Mouse (Mus musculus) liver, embryonic 12.5 days (tissue): Measurements from ENCODE around the gene Gatb. TPM values are rescaled to one million over a fixed set of nuclear protein-coding genes. Genes with fewer than 3 reads are reported as not detected.

Experiments
- ATAC-seq: fragments of 200-750 bp; cut with Nextera tagmentation; 2 replicates; pipeline ENCODE4 v1.8.0; 2017; ENCODE audit warnings: moderate number of reproducible peaks, mild to moderate bottlenecking, moderate library complexity
- H3K27ac ChIP-seq: fragments of 300-500 bp; sonication (generic); 2 replicates; pipeline ENCODE4 v1.5.1; 2016; ENCODE audit warnings: mild to moderate bottlenecking
- H3K27me3 ChIP-seq: fragments of 300-500 bp; sonication (generic); replicated peaks from 2 replicates; pipeline ENCODE4 v1.6.1; 2016; ENCODE audit warnings: mild to moderate bottlenecking, moderate library complexity
- H3K36me3 ChIP-seq: fragments of 300-500 bp; sonication (generic); 2 replicates; pipeline ENCODE4 v1.6.1; 2016; ENCODE audit warnings: mild to moderate bottlenecking, moderate library complexity
- H3K4me1 ChIP-seq: fragments of 300-500 bp; sonication (generic); 2 replicates; pipeline ENCODE4 v1.6.1; 2016
- H3K4me2 ChIP-seq: fragments of 300-500 bp; sonication (generic); 2 replicates; pipeline ENCODE4 v1.6.1; 2016; ENCODE audit warnings: mild to moderate bottlenecking, moderate library complexity
- H3K4me3 ChIP-seq: fragments of 300-500 bp; sonication (generic); 2 replicates; pipeline ENCODE4 v1.5.1; 2016; ENCODE audit warnings: mild to moderate bottlenecking, moderate library complexity
- H3K9ac ChIP-seq: fragments of 300-500 bp; sonication (generic); 2 replicates; pipeline ENCODE4 v1.6.1; 2016; ENCODE audit warnings: mild to moderate bottlenecking, moderate library complexity
- H3K9me3 ChIP-seq: fragments of 300-500 bp; sonication (generic); replicated peaks from 2 replicates; pipeline ENCODE4 v1.6.1; 2016; ENCODE audit warnings: mild to moderate bottlenecking, moderate library complexity
- WGBS: fragments of 180-500 bp; shearing (Covaris S2); methylation state at CpG from one replicate; pipeline ENCODE4 v1.1.7; 2016; ENCODE audit not compliant: insufficient replicate concordance; 5-methylcytosine and 5-hydroxymethylcytosine counted together
- polyA plus RNA-seq: library from polyadenylated mRNA; unstranded; fragments of >200 nt; fragmentation: Nextera tagmentation; extraction: Ambion mirVana; gene quantifications from 2 replicates; pipeline ENCODE4 v1.2.1, GENCODE M21; 2016

The Gatb gene
- polyA plus RNA-seq, 1 experiment from 2014 or later: 24.5 TPM

GRCm38 (mm10) chr3:85601841-85602305 lies 28.0 kb downstream of the Gatb start:
- ATAC-seq: no peak
- Histone ChIP-seq H3K4me2 (no peak overlapping the region), H3K27me3 (no peaks in the 10 kb centered on the region), H3K9ac (no peak overlapping the region), H3K36me3 (peaks cover 13% of the 10 kb centered on the region), H3K9me3 (no peaks in the 10 kb centered on the region), H3K4me3 (no peak overlapping the region), H3K4me1 (no peaks in the 10 kb centered on the region), H3K27ac (no peak overlapping the region)
- WGBS: 52% methylated on average over 3 of the region's 3 CpGs

- Histone ChIP-seq H3K4me1 (no peaks in the 10 kb centered on the region), H3K27me3 (no peaks in the 10 kb centered on the region), H3K27ac (no peak overlapping the region), H3K36me3 (peaks cover 14% of the 10 kb centered on the region), H3K4me3 (no peak overlapping the region), H3K4me2 (no peak overlapping the region), H3K9me3 (no peaks in the 10 kb centered on the region), H3K9ac (no peak overlapping the region)
- 83% methylated on average over 1 of the region's 1 CpGs for WGBS
- ATAC-seq: no peak
Measured at GRCm38 (mm10) chr3:85603811-85604210, 29.9 kb downstream of the Gatb start.

GRCm38 (mm10) chr3:85606912-85607311 lies 33.0 kb downstream of the Gatb start:
- Histone ChIP-seq H3K4me3 (no peak overlapping the region), H3K27me3 (no peaks in the 10 kb centered on the region), H3K27ac (no peak overlapping the region), H3K9me3 (no peaks in the 10 kb centered on the region), H3K4me2 (no peak overlapping the region), H3K9ac (no peak overlapping the region), H3K36me3 (peaks cover 14% of the 10 kb centered on the region), H3K4me1 (no peaks in the 10 kb centered on the region)
- no peak for ATAC-seq
- WGBS: 73% methylated on average over 3 of the region's 3 CpGs

- no peak overlapping the region for H3K9ac ChIP-seq
- H3K4me2 ChIP-seq: no peak overlapping the region
- no peaks in the 10 kb centered on the region for H3K9me3 ChIP-seq
- no peaks in the 10 kb centered on the region for H3K27me3 ChIP-seq
- H3K27ac ChIP-seq: no peak overlapping the region
- no peak for ATAC-seq
- 75% methylated on average over 2 of the region's 2 CpGs for WGBS
- peaks cover 14% of the 10 kb centered on the region for H3K36me3 ChIP-seq
- H3K4me3 ChIP-seq: no peak overlapping the region
- no peaks in the 10 kb centered on the region for H3K4me1 ChIP-seq
Measured at GRCm38 (mm10) chr3:85607753-85608152, 33.8 kb downstream of the Gatb start.

- H3K9ac ChIP-seq: no peak overlapping the region
- peaks cover 12% of the 10 kb centered on the region; the same call in 1 of the 2 replicates for H3K4me1 ChIP-seq
- H3K4me3 ChIP-seq: no peak overlapping the region
- WGBS: 35% methylated on average over 1 of the region's 1 CpGs
- no peaks in the 10 kb centered on the region for H3K9me3 ChIP-seq
- no peak overlapping the region for H3K27ac ChIP-seq
- no peak overlapping the region for H3K4me2 ChIP-seq
- peak; percentile 72 for ATAC-seq
- peaks cover 39% of the 10 kb centered on the region for H3K36me3 ChIP-seq
- H3K27me3 ChIP-seq: no peaks in the 10 kb centered on the region
Measured at GRCm38 (mm10) chr3:85616389-85616788, 42.5 kb downstream of the Gatb start.

GRCm38 (mm10) chr3:85618885-85619284 lies 45.0 kb downstream of the Gatb start:
- H3K4me3 ChIP-seq: no peak overlapping the region
- H3K4me2 ChIP-seq: no peak overlapping the region
- peaks cover 41% of the 10 kb centered on the region for H3K36me3 ChIP-seq
- H3K4me1 ChIP-seq: peaks cover 12% of the 10 kb centered on the region; the same call in 1 of the 2 replicates
- no peak overlapping the region for H3K9ac ChIP-seq
- no peak overlapping the region for H3K27ac ChIP-seq
- H3K27me3 ChIP-seq: no peaks in the 10 kb centered on the region
- WGBS: 82% methylated on average over 6 of the region's 6 CpGs
- no peaks in the 10 kb centered on the region for H3K9me3 ChIP-seq
- no peak for ATAC-seq

GRCm38 (mm10) chr3:85619345-85619744 lies 45.4 kb downstream of the Gatb start:
- 76% methylated on average over 5 of the region's 5 CpGs for WGBS

GRCm38 (mm10) chr3:85619751-85620150 lies 45.8 kb downstream of the Gatb start:
- Histone ChIP-seq H3K4me3 (no peak overlapping the region), H3K4me2 (no peak overlapping the region), H3K9ac (no peak overlapping the region), H3K27me3 (no peaks in the 10 kb centered on the region), H3K9me3 (no peaks in the 10 kb centered on the region), H3K36me3 (peaks cover 41% of the 10 kb centered on the region), H3K27ac (no peak overlapping the region), H3K4me1 (peaks cover 12% of the 10 kb centered on the region; the same call in 1 of the 2 replicates)
- ATAC-seq: no peak
- WGBS: 95% methylated on average over 1 of the region's 1 CpGs

More at GRCm38 (mm10) chr3:85619345-85619744, 45.4 kb downstream of the Gatb start:
- no peaks in the 10 kb centered on the region for H3K27me3 ChIP-seq
- H3K4me1 ChIP-seq: peaks cover 12% of the 10 kb centered on the region; the same call in 1 of the 2 replicates
- no peaks in the 10 kb centered on the region for H3K9me3 ChIP-seq
- ATAC-seq: no peak
- no peak overlapping the region for H3K27ac ChIP-seq
- H3K4me2 ChIP-seq: no peak overlapping the region
- H3K9ac ChIP-seq: no peak overlapping the region
- H3K4me3 ChIP-seq: no peak overlapping the region
- peaks cover 41% of the 10 kb centered on the region for H3K36me3 ChIP-seq

- WGBS: 89% methylated on average over 4 of the region's 4 CpGs
- no peak for ATAC-seq
- Histone ChIP-seq H3K27ac (no peak overlapping the region), H3K4me1 (no peaks in the 10 kb centered on the region), H3K36me3 (peaks cover 4% of the 10 kb centered on the region; the same call in 1 of the 2 replicates), H3K4me2 (no peak overlapping the region), H3K27me3 (no peaks in the 10 kb centered on the region), H3K9me3 (no peaks in the 10 kb centered on the region), H3K4me3 (no peak overlapping the region), H3K9ac (no peak overlapping the region)
Measured at GRCm38 (mm10) chr3:85629895-85630510, 56.1 kb downstream of the Gatb start.

GRCm38 (mm10) chr3:85633733-85634132 lies 59.8 kb downstream of the Gatb start:
- Histone ChIP-seq H3K9ac (no peak overlapping the region), H3K4me2 (no peak overlapping the region), H3K27me3 (no peaks in the 10 kb centered on the region), H3K36me3 (peaks cover 4% of the 10 kb centered on the region; the same call in 1 of the 2 replicates), H3K4me1 (no peaks in the 10 kb centered on the region), H3K9me3 (no peaks in the 10 kb centered on the region), H3K27ac (no peak overlapping the region), H3K4me3 (no peak overlapping the region)
- 83% methylated on average over 2 of the region's 2 CpGs for WGBS
- ATAC-seq: no peak

- H3K27ac ChIP-seq: no peak overlapping the region
- no peaks in the 10 kb centered on the region for H3K27me3 ChIP-seq
- no peak for ATAC-seq
- H3K9ac ChIP-seq: no peak overlapping the region
- H3K4me2 ChIP-seq: no peak overlapping the region
- no peaks in the 10 kb centered on the region for H3K9me3 ChIP-seq
- 0 out of 2 replicates have a peak, but pooled peaks cover under 1% of the 10 kb centered on the region for H3K36me3 ChIP-seq
- no peak overlapping the region for H3K4me3 ChIP-seq
- WGBS: 86% methylated on average over 8 of the region's 8 CpGs
- H3K4me1 ChIP-seq: no peaks in the 10 kb centered on the region
Measured at GRCm38 (mm10) chr3:85634389-85635125, 60.6 kb downstream of the Gatb start.

GRCm38 (mm10) chr3:85635126-85635419 lies 61.2 kb downstream of the Gatb start:
- Histone ChIP-seq H3K4me3 (no peak overlapping the region), H3K4me1 (no peaks in the 10 kb centered on the region), H3K9ac (no peak overlapping the region), H3K27me3 (no peaks in the 10 kb centered on the region), H3K27ac (no peak overlapping the region), H3K4me2 (no peak overlapping the region), H3K36me3 (no peaks in the 10 kb centered on the region), H3K9me3 (no peaks in the 10 kb centered on the region)
- ATAC-seq: no peak
- WGBS: 51% methylated on average over 2 of the region's 2 CpGs
